8 mouse cellular contexts compared by ENCODE assay signal in genomic region chr13:98354871-98355558, GRCm38 (mm10). TPM values are rescaled to one million over a fixed set of nuclear protein-coding genes. Genes with fewer than 3 reads are reported as not detected.
A peak's percentile ranks its signal among the peaks of the same experiment; 100 is the strongest.
DNase-seq lines count a peak whose midpoint lies in the region; ATAC-seq and TF ChIP-seq lines count a peak whose summit lies in the region.

No protein-coding gene starts in this region.

- 0 out of 2 replicates have a peak, but pooled peaks cover 2% of the 10 kb centered on the region for H3K4me1 ChIP-seq in bone marrow macrophage, adult 2 months (ENCODE audit: control insufficient read depth, insufficient read depth, low read length)
- peaks cover 2 to 14% of the 10 kb centered on the region in 2 experiments; a peak in 3 of 4 replicates for H3K4me1 ChIP-seq in heart, embryonic 14.5 days (ENCODE audit: control insufficient read depth in 2 of 2, insufficient read depth in 2 of 2, low read length in 2 of 2)
- peaks cover 10% of the 10 kb centered on the region for H3K4me1 ChIP-seq in midbrain, embryonic 14.5 days (ENCODE audit: control insufficient read depth, insufficient read depth, low read length)

- under 1% methylated on average over 87 of the region's 102 CpGs for WGBS in heart, embryonic 14.5 days
- WGBS in midbrain, embryonic 14.5 days, result under 1% methylated on average over 95 of the region's 102 CpGs

- no peak overlapping the region for H3K27ac ChIP-seq in bone marrow macrophage, adult 2 months (ENCODE audit: insufficient read depth, low read depth, low read length)
- H3K27ac ChIP-seq in heart, embryonic 14.5 days (replicated peaks in 1 of 2; ENCODE audit: control insufficient read depth in 1 of 2, insufficient read depth in 1 of 2, low read depth in 2 of 2, low read length in 2 of 2), result no peak overlapping the region
- no peak overlapping the region for H3K27ac ChIP-seq in midbrain, embryonic 14.5 days (replicated peaks; ENCODE audit: low read depth, low read length)

- H3K9ac ChIP-seq in heart, embryonic 14.5 days (ENCODE audit: low read length), result peak overlapping the region; percentile 21; the same call in 1 of the 2 replicates
- peak overlapping the region; percentile 26; the same call in 1 of the 2 replicates for H3K9ac ChIP-seq in midbrain, embryonic 14.5 days (replicated peaks; ENCODE audit: low read length)

- peaks cover 94% of the 10 kb centered on the region for H3K27me3 ChIP-seq in heart, embryonic 14.5 days (ENCODE audit: control insufficient read depth, insufficient read depth, low read length)
- H3K27me3 ChIP-seq in midbrain, embryonic 14.5 days (ENCODE audit: control insufficient read depth, insufficient read depth, low read length), result peaks cover 87% of the 10 kb centered on the region

- no peak for TF ChIP-seq POLR2A in bone marrow macrophage, adult 2 months (IDR thresholded peaks at IDR 0.05; ENCODE audit: borderline replicate concordance, low read depth, low read length)

- H3K4me2 ChIP-seq in heart, embryonic 14.5 days (ENCODE audit: low read length), result peak overlapping the region; percentile 84
- peak overlapping the region; percentile 58 for H3K4me2 ChIP-seq in midbrain, embryonic 14.5 days (ENCODE audit: low read length)

- TF ChIP-seq CTCF in bone marrow macrophage, adult 2 months (IDR thresholded peaks at IDR 0.05; ENCODE audit: low read depth, low read length), result no peak

- peak; percentile 49 for DNase-seq in right cerebral cortex, postnatal 25 days
- DNase-seq in right cerebral cortex, postnatal 36 days (ENCODE audit: low spot score in 2 of 2), result no peak
- DNase-seq in kidney, postnatal 25 days, result peak; percentile 17 to 52
- peak; percentile 68 for DNase-seq in midbrain, embryonic 14.5 days
- peak; percentile 48 for DNase-seq in thymus, postnatal 4 days
- no peak for DNase-seq in cerebellum, adult 11 months

- H3K4me3 ChIP-seq in bone marrow macrophage, adult 2 months (ENCODE audit: insufficient read depth, low read length), result peak overlapping the region; percentile 52
- H3K4me3 ChIP-seq in heart, embryonic 14.5 days (ENCODE audit: control insufficient read depth in 1 of 2, insufficient read depth in 1 of 2, low read depth in 1 of 2, low read length in 2 of 2), result peak overlapping the region; percentile 41 to 52
- H3K4me3 ChIP-seq in midbrain, embryonic 14.5 days (replicated peaks; ENCODE audit: low read depth, low read length), result peak overlapping the region; percentile 37

- H3K9me3 ChIP-seq in heart, embryonic 14.5 days (ENCODE audit: control insufficient read depth, low read length), result no peaks in the 10 kb centered on the region
- H3K9me3 ChIP-seq in midbrain, embryonic 14.5 days (ENCODE audit: control insufficient read depth, low read length), result no peaks in the 10 kb centered on the region

- no peaks in the 10 kb centered on the region for H3K36me3 ChIP-seq in heart, embryonic 14.5 days (ENCODE audit: control insufficient read depth, insufficient read depth, low read length)
- H3K36me3 ChIP-seq in midbrain, embryonic 14.5 days (ENCODE audit: control insufficient read depth, insufficient read depth, low read length), result no peaks in the 10 kb centered on the region

- ATAC-seq in heart, embryonic 14.5 days (ENCODE audit: insufficient number of reproducible peaks, insufficient read depth, low FRiP score, low read depth), result 0 out of 2 replicates have a peak, but pooled peaks have one; percentile 25
- peak; percentile 31; the same call in 1 of the 2 replicates for ATAC-seq in midbrain, embryonic 14.5 days (ENCODE audit: low FRiP score, low TSS enrichment)

RNA-seq across cellular contexts. Expression of gene Foxd1, which starts 1.0 kb away (rescaled TPM):
- not detected in 2 replicates for polyA plus RNA-seq in bone marrow macrophage, adult 2 months (2012; ENCODE audit: insufficient read depth, insufficient read length, missing spikeins)
- not detected in 2 replicates for polyA plus RNA-seq in heart, embryonic 14.5 days (2014; fragmentation: Nextera tagmentation; extraction: Ambion mirVana)
- polyA plus RNA-seq in midbrain, embryonic 14.5 days (2014; fragmentation: Nextera tagmentation; extraction: Ambion mirVana), result 0.12 and 0.54 TPM in 2 replicates

RNA-seq across cellular contexts. Expression of gene Btf3, which starts 38.2 kb away (rescaled TPM):
- 440 and 511 TPM in 2 replicates for polyA plus RNA-seq in bone marrow macrophage, adult 2 months (2012; ENCODE audit: insufficient read depth, insufficient read length, missing spikeins)
- polyA plus RNA-seq in heart, embryonic 14.5 days (2014; fragmentation: Nextera tagmentation; extraction: Ambion mirVana), result 400 and 431 TPM in 2 replicates
- polyA plus RNA-seq in midbrain, embryonic 14.5 days (2014; fragmentation: Nextera tagmentation; extraction: Ambion mirVana), result 568 and 574 TPM in 2 replicates

Comparison
In these comparisons a context has a peak if more than half of its experiments do, and no peak if none do; other contexts are left out.
1. DNase-seq: peak in right cerebral cortex, postnatal 25 days (single experiment), kidney, postnatal 25 days (2 of 2), midbrain, embryonic 14.5 days (single experiment) and thymus, postnatal 4 days (single experiment); none in right cerebral cortex, postnatal 36 days (0 of 2) and cerebellum, adult 11 months (single experiment).
2. Peak in every context shown above with its lines, with median percentiles within 50 percentile points of each other: H3K4me3 ChIP-seq.